Mouse (Mus musculus): ENCODE results near the gene Reg4.

GRCm38 (mm10) chr3:98209161-98209560 lies 12.8 kb upstream of the Reg4 start:
- no peak for TF ChIP-seq CTCF (IDR thresholded peaks at IDR 0.05; ENCODE audit: low read depth)
- TF ChIP-seq EP300 (IDR thresholded peaks at IDR 0.05; ENCODE audit: low read depth), result no peak
